Mouse (Mus musculus): Measurements from ENCODE around the gene Notch3. TPM values are rescaled to one million over a fixed set of nuclear protein-coding genes. Genes with fewer than 3 reads are reported as not detected.
"Not testable (repeated sequence)": the region's sequence is repeated elsewhere in the genome, so short reads cannot be mapped to it uniquely, and the experiment has no call there.

Gene Notch3
- 7.7 and 9.7 TPM in 2 replicates for polyA plus RNA-seq (2015; fragmentation: Nextera tagmentation; extraction: Ambion mirVana)

DNA sequence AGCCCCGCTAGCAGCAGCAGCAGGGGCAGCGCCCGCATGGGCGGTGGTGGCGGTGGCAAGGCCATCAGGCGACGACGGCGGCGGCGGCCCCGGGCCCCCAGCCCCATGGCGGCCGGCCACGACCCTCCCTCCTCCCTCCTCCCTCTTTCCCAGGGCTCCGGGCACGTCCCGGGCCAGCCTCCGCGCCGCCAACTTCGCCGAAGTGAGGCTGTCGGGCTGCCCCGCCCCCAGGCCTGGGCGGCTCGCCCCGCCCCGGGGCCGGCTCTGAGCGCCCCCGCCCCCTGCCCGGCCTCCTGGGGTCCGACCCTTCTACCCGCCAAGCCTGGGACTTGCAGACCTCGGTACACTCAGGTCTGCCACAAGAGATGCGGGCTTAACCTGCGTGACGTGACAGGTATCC is at the start of gene Notch3:
Notch3 (minus strand) TSS at position 166 of the 400 bp plus-strand sequence.
- Histone ChIP-seq H3K9ac (peak within 1 kb of the TSS; percentile 81), H3K4me2 (peak within 1 kb of the TSS; percentile 87), H3K4me3 (peak within 1 kb of the TSS; percentile 62), H3K9me3 (replicated peaks) (no peaks in the 10 kb centered on the region), H3K27ac (peak within 1 kb of the TSS; percentile 90), H3K36me3 (ENCODE audit: poor library complexity, severe bottlenecking) (no peaks in the 10 kb centered on the region), H3K27me3 (no peaks in the 10 kb centered on the region), H3K4me1 (peaks cover 50% of the 10 kb centered on the region)
- WGBS, result under 1% methylated on average over 29 of the region's 39 CpGs
- peak; percentile 67 for ATAC-seq

- ATAC-seq; H3K4me2 ChIP-seq; H3K27ac ChIP-seq; H3K9me3 ChIP-seq (replicated peaks); H3K4me3 ChIP-seq; H3K4me1 ChIP-seq; H3K9ac ChIP-seq; H3K27me3 ChIP-seq: not testable (repeated sequence)
- WGBS, result 68% methylated on average over 4 of the region's 4 CpGs
- H3K36me3 ChIP-seq (ENCODE audit: poor library complexity, severe bottlenecking), result peaks cover 88% of the 10 kb centered on the region
These were observed 48.9 kb upstream of the Notch3 start for GRCm38 (mm10) chr17:32215587-32215986.

DNA sequence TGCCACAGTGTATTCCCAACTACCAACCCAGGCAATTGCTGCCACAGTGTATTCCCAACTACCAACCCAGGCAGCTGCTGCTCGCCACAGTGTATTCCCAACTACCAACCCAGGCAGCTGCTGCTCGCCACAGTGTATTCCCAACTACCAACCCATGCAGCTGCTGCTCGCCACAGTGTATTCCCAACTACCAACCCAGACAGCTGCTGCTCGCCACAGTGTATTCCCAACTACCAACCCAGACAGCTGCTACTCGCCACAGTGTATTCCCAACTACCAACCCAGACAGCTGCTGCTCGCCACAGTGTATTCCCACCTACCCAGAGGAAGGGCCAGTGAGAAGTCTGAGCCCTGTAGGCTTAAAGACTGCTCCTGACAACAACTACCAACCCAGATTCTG is 44.9 kb upstream of the Notch3 start:
- H3K4me2 ChIP-seq; H3K4me1 ChIP-seq; H3K27me3 ChIP-seq; H3K27ac ChIP-seq; H3K9me3 ChIP-seq (replicated peaks); ATAC-seq; H3K9ac ChIP-seq; H3K4me3 ChIP-seq: not testable (repeated sequence)
- peaks cover 96% of the 10 kb centered on the region for H3K36me3 ChIP-seq (ENCODE audit: poor library complexity, severe bottlenecking)
- WGBS, result 97% methylated on average over 6 of the region's 6 CpGs

GRCm38 (mm10) chr17:32209752-32210151 is 43.1 kb upstream of the Notch3 start:
- no peak overlapping the region for H3K27ac ChIP-seq
- no peaks in the 10 kb centered on the region for H3K9me3 ChIP-seq (replicated peaks)
- no peaks in the 10 kb centered on the region for H3K27me3 ChIP-seq
- ATAC-seq, result peak; percentile 50; the same call in 1 of the 2 replicates
- H3K4me1 ChIP-seq, result no peaks in the 10 kb centered on the region
- H3K36me3 ChIP-seq (ENCODE audit: poor library complexity, severe bottlenecking), result peaks cover 98% of the 10 kb centered on the region
- no peak overlapping the region for H3K9ac ChIP-seq
- H3K4me3 ChIP-seq, result no peak overlapping the region
- 23% methylated on average over 3 of the region's 3 CpGs for WGBS
- H3K4me2 ChIP-seq, result no peak overlapping the region

DNA sequence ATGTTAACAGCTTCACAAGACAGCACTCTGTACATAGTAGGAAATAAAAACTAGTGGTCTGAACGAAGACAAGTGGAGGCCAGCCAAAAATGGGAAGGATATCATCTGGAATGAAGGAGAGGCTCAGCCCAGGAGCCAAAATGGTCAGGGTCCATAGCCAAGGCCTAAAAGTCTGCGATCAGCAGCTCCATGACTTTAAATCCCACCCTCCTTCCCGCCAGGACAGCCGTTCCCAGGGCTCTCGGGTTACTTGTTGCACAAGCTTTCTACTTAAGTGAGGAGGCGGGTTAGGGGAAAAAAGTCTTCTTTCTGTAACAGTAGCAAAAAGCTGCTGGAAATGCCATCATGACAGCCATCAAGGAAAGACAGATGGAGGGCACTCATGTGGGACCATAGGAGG is 42.5 kb upstream of the Notch3 start:
- Histone ChIP-seq H3K4me3 (no peak overlapping the region), H3K9ac (no peak overlapping the region), H3K4me2 (no peak overlapping the region), H3K27ac (no peak overlapping the region), H3K4me1 (no peaks in the 10 kb centered on the region), H3K9me3 (replicated peaks) (no peaks in the 10 kb centered on the region), H3K27me3 (no peaks in the 10 kb centered on the region), H3K36me3 (ENCODE audit: poor library complexity, severe bottlenecking) (peaks cover 98% of the 10 kb centered on the region)
- ATAC-seq, result no peak
- 79% methylated on average over 6 of the region's 6 CpGs for WGBS

DNA sequence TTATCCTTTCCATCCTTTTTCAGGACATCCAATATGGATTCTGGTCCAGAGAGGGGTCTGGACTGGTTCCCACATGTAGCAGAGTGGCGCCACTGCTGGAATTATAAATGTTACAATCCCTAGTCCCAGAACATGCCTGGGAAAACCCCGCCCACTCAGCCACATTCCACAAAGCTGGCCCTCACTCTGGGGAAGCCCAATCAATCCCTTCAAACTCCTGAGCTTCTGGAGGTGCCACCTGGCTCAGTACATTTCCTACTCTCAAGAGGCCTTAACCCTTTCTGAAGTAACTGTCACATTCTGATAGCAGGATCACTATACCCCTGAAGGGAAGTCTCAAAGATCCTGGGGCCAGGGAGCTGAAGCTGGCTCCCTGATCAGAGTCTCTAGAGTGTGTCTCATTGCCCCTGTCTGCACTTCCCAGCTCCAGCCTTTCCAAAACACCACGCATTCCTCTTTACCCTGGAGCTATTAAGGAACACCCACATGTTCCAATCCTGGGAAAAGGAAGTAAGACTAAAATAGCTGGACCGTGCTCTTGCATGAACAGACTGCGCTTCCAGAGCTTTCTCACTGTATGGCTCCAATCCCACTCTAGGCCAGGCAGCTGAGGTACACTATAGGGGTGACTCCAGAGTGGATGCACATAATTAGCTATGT is 41.1 kb upstream of the Notch3 start:
- Histone ChIP-seq H3K9ac (no peak overlapping the region), H3K36me3 (ENCODE audit: poor library complexity, severe bottlenecking) (peaks cover 98% of the 10 kb centered on the region), H3K4me3 (no peak overlapping the region), H3K4me2 (no peak overlapping the region), H3K9me3 (replicated peaks) (no peaks in the 10 kb centered on the region), H3K4me1 (no peaks in the 10 kb centered on the region), H3K27ac (no peak overlapping the region), H3K27me3 (no peaks in the 10 kb centered on the region)
- no peak for ATAC-seq
- 88% methylated on average over 5 of the region's 5 CpGs for WGBS

- Histone ChIP-seq H3K27me3 (no peaks in the 10 kb centered on the region), H3K4me1 (no peaks in the 10 kb centered on the region), H3K4me3 (no peak overlapping the region), H3K9ac (no peak overlapping the region), H3K9me3 (replicated peaks) (no peaks in the 10 kb centered on the region), H3K36me3 (ENCODE audit: poor library complexity, severe bottlenecking) (peaks cover 98% of the 10 kb centered on the region), H3K27ac (no peak overlapping the region), H3K4me2 (no peak overlapping the region)
- WGBS, result 91% methylated on average over 3 of the region's 3 CpGs
- ATAC-seq, result no peak
These were observed 38.7 kb upstream of the Notch3 start for GRCm38 (mm10) chr17:32205345-32205744.

DNA sequence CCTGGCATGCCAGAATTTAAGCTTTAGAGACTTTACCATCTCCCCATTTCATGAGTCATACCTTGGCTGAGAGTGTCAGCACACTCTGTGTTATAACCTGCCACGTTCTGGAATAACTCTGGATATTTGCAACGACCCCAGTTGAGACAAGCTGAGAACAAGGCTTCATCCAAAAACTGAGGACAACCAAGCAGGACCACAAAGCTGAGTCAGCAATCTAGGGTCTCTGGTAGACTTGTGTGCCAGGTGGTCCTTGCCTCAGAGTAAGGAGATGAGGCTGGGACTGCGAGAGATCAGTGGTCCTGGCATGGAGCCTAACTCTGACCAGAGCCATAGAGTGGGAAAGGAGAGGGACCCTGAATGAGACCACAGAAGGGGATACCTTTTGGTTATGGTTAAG is 36.3 kb upstream of the Notch3 start:
- ATAC-seq, result no peak

GRCm38 (mm10) chr17:32201086-32201485 is 34.4 kb upstream of the Notch3 start:
- Histone ChIP-seq H3K9me3 (replicated peaks) (no peaks in the 10 kb centered on the region), H3K4me2 (no peak overlapping the region), H3K9ac (no peak overlapping the region), H3K4me1 (no peaks in the 10 kb centered on the region), H3K27ac (no peak overlapping the region), H3K4me3 (no peak overlapping the region), H3K27me3 (no peaks in the 10 kb centered on the region), H3K36me3 (ENCODE audit: poor library complexity, severe bottlenecking) (peaks cover 100% of the 10 kb centered on the region)
- ATAC-seq, result no peak
- 87% methylated on average over 4 of the region's 5 CpGs for WGBS

More for the DNA sequence above, 36.3 kb upstream of the Notch3 start:
- Histone ChIP-seq H3K4me2 (no peak overlapping the region), H3K36me3 (ENCODE audit: poor library complexity, severe bottlenecking) (peaks cover 98% of the 10 kb centered on the region), H3K9ac (no peak overlapping the region), H3K4me1 (no peaks in the 10 kb centered on the region), H3K9me3 (replicated peaks) (no peaks in the 10 kb centered on the region), H3K4me3 (no peak overlapping the region), H3K27me3 (no peaks in the 10 kb centered on the region), H3K27ac (no peak overlapping the region)
- WGBS, result 84% methylated on average over 3 of the region's 3 CpGs

- Histone ChIP-seq H3K4me1 (no peaks in the 10 kb centered on the region), H3K9me3 (replicated peaks) (no peaks in the 10 kb centered on the region), H3K4me3 (no peak overlapping the region), H3K27ac (no peak overlapping the region), H3K36me3 (ENCODE audit: poor library complexity, severe bottlenecking) (peaks cover 96% of the 10 kb centered on the region), H3K4me2 (no peak overlapping the region), H3K27me3 (no peaks in the 10 kb centered on the region), H3K9ac (no peak overlapping the region)
- no peak for ATAC-seq
- WGBS, result 97% methylated on average over 2 of the region's 2 CpGs
These were observed 33.1 kb upstream of the Notch3 start for GRCm38 (mm10) chr17:32199796-32200195.

DNA sequence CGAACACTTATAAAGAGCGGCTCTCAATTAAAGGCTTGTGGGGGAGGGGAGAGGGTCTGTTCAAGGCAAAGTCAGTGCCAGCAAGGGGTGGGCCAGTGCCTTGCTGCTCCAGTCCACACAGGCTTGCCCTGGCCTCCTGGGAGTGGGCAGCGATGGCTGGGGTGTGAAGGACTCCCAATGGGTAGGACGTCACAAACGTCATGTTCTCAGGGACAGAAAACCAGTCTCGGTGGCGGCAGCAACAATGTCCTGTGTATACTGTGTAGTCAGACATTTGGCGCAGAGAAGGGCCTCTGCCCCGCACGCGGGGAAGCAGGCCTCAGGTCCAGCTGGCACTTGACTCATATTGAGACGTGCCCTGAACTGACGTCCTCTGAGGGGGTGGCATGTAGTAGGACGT is 30.5 kb upstream of the Notch3 start:
- Histone ChIP-seq H3K9me3 (replicated peaks) (no peaks in the 10 kb centered on the region), H3K4me1 (no peaks in the 10 kb centered on the region), H3K36me3 (ENCODE audit: poor library complexity, severe bottlenecking) (peaks cover 69% of the 10 kb centered on the region), H3K27ac (no peak overlapping the region), H3K27me3 (no peaks in the 10 kb centered on the region), H3K9ac (no peak overlapping the region), H3K4me3 (no peak overlapping the region), H3K4me2 (no peak overlapping the region)
- 83% methylated on average over 14 of the region's 14 CpGs for WGBS
- no peak for ATAC-seq

- Histone ChIP-seq H3K36me3 (ENCODE audit: poor library complexity, severe bottlenecking) (peaks cover 55% of the 10 kb centered on the region), H3K27ac (no peak overlapping the region), H3K4me2 (no peak overlapping the region), H3K4me3 (no peak overlapping the region), H3K27me3 (no peaks in the 10 kb centered on the region), H3K9ac (no peak overlapping the region), H3K9me3 (replicated peaks) (no peaks in the 10 kb centered on the region), H3K4me1 (no peaks in the 10 kb centered on the region)
- 92% methylated on average over 5 of the region's 5 CpGs for WGBS
- no peak for ATAC-seq
These were observed 29.1 kb upstream of the Notch3 start for GRCm38 (mm10) chr17:32195725-32196124.

DNA sequence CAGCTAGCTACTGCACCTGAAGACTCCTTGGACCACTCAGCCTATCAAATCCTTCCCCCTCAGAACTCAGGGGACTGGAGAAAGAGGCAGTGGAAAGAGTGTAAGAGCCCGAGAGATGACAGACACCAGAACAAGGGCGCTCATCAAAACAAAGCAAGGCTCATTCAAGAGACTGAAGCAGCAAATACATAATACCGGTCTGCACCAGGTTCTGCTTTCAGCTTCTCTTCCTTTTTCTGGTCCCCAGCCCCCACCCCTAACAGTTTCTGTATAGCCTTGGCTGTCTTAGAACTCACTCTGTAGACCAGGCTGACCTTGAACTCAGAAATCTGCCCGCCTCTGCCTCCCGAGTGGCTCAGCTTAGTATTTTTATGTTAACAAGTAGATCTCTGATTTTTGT is 26.4 kb upstream of the Notch3 start:
- Histone ChIP-seq H3K9me3 (replicated peaks) (no peaks in the 10 kb centered on the region), H3K27me3 (peaks cover 18% of the 10 kb centered on the region), H3K4me3 (no peak overlapping the region), H3K4me1 (peaks cover 11% of the 10 kb centered on the region), H3K27ac (no peak overlapping the region), H3K36me3 (ENCODE audit: poor library complexity, severe bottlenecking) (peaks cover 28% of the 10 kb centered on the region), H3K9ac (no peak overlapping the region), H3K4me2 (no peak overlapping the region)
- 81% methylated on average over 5 of the region's 5 CpGs for WGBS
- ATAC-seq, result no peak

All from forebrain, embryonic 13.5 days (tissue).